Mouse (Mus musculus): ENCODE results near the gene Dusp5. TPM values are rescaled to one million over a fixed set of nuclear protein-coding genes. Genes with fewer than 3 reads are reported as not detected.

The Dusp5 gene
- total RNA-seq, 2 experiments from 2014 or later = 1.7 to 1.8 TPM

DNA sequence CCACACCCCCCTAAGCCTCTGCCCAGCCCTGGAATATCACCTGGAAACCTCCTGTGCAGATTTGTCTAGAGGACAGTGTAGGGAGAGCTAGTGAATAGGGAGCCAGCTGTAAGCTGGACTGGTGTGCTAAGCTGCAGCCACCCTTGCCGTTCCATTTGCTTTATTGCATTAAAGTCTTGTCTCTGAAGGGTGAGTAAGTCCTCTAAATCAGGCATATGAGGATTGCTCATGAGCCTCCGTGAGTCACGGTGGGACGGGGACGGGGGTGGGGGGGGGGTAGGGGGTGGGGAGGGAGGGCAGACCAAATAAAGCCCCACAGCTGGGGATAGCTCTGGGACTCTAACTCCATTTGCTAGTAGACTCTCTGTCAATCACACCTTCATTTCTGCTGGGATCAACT is 14.7 kb downstream of the Dusp5 start:
- DNase-seq = no peak

DNA sequence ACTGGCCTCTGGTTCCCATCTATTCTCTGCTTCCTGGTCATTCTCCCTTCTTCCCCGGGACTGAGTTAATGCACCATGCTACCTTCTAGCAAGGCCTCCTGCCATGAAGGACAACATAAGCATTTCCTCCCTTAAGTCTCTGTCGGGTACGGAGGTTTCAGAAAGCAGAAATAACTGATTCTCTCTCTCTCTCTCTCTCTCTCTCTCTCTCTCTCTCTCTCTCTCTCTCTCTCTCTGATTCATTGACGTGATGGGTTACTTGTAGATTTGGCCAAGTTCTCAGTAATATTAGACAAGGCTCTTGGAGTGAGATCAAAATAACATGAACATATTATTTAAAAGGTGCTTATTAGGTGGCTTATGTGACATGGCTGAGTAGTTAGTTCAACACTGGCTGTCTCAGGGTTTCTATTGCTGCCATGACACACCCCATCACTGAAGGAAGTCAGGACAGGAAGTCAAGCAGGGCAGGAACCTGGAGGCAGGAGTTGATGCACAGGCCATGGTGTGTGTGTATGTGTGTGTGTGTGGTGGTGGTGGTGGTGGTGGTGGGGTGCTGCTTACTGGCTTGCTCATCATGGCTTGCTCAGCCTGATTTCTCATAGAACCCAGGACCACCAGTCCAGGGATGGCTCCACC is 16.1 kb downstream of the Dusp5 start:
- no peak for DNase-seq

GRCm38 (mm10) chr19:53547597-53547996 is 18.7 kb downstream of the Dusp5 start:
- DNase-seq = no peak

- DNase-seq = no peak
Observed at GRCm38 (mm10) chr19:53550972-53551371, 22.1 kb downstream of the Dusp5 start.

GRCm38 (mm10) chr19:53552216-53552786 is 23.4 kb downstream of the Dusp5 start:
- no peak for DNase-seq

DNA sequence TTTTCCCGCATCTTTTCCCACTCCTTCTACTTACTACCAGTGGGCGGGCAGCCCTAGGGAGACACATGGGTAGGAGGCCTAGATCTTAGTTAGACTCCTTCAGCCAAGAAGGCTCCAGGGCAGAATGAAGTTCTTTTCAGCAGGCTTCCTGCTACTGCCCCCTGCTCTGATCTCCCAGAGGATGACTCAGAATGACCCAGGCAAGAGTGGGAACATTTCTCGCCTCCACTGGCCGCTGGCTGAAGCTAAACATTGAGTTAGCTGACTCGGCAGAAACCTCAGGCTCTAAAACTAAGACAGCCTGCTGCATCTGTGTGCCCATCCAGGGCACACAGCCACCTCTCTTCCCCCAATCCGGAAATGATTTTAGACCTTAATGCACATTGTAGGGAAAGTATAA is 23.9 kb downstream of the Dusp5 start:
- no peak for DNase-seq

GRCm38 (mm10) chr19:53554402-53554801 is 25.5 kb downstream of the Dusp5 start:
- no peak for DNase-seq

DNA sequence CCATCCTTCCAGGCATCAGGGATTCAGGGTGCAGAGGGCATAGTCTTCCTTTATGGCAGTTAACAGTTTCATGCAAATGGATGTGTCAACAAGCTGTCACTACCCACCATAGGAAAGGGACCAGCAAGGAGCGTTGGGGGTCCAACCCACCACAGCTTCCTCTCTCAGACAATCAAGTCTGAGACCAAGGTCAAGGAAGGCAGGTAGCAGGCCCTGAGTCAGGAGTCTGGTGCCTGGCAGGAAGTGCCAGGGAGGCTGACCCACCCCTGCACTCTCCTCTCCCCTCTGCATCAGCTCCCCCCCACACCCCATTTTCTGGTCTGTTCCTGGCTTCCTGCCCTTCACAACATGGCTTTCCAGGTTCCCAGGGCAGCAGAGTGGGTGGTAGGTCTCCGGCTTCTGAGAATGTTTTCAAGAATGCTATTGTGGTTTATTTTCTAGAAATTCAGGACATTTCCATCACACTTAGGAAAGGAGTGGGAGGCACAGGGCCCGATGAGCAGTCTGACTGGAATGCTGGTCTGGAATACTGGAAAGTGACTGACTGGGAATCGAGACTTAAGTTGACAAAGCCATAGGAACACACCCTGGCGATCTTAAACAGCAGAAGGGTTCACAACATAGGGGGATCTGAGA is 26.2 kb downstream of the Dusp5 start:
- no peak for DNase-seq

DNA sequence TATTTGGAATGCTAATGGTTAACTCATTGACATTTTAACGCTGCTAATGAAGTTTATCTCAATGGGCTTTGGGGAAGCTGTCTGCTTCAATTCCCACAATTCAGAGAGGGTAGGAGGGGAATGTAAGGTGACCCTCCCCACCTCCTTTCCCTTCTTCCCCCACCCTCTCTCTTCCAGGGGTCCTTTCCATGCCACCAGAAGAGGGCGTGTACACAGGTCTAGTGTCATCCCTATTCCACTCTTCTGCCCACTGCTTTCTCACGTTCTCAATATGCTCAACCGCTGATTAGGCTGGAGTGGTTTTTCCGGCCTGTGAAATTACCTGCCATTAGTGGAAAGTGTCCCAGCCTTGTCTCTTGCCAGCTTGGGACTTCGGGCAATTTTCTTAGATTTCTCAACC is 27.9 kb downstream of the Dusp5 start:
- no peak for DNase-seq

GRCm38 (mm10) chr19:53557267-53557936 is 28.5 kb downstream of the Dusp5 start:
- no peak for DNase-seq

DNA sequence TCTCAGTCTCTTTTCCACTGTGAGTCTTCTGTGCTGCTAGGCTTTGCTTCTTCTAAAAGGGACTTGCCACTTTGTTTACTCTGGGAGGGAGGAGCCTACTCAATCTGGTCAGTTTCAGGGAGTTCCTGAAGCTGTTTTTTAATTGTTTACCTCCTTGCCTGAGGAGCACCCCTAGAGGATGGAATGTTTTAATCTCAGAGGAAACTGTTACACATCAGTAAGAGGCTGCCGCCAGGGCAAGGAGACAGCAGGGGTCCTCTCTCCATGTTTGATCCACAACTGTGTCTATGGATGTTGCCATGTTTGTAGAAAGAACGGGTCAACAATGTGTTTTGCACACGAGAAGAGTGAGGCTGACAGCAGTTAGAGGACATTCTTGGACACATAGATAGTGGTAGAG is 31.5 kb downstream of the Dusp5 start:
- no peak for DNase-seq

DNA sequence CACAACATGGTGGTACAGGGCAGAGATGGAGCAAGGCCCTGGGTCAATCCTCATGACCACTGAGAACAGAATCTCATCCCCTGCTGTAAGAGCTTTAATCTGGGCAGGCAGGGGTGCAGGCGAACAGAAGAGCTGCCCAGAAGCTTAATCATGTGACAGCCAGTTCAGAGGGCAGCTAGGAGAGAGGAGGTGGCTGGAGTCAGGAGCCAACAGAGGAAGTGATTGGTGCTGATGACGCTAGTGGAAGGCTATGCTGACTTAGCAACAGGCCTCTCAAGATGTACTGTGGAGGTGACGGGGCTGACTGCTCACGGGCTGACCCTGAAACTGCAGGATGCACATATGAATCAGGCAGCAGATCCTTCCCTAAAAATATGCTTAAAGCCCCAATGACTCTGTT is 35.3 kb downstream of the Dusp5 start:
- DNase-seq = no peak

GRCm38 (mm10) chr19:53565565-53566277 is 36.8 kb downstream of the Dusp5 start:
- DNase-seq = no peak

DNA sequence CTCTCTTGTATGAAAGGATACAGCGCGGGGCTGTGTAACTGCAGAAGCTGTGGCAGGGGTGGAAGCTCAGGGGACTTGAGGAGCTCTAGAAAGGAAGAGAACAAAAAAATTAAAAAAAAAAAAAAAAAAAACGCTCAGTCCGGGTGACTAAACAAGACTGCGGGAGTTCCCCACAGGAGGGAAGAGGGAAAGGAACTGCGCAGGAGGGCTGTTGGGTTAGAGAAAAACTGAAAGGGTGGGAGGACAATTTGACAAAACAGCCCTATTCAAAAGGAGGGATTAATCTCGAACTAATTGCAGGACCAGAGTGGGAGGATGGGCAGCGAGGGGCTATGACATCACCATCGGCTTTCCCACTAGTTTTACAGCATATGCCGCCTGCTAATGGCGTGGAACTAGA is 39.0 kb downstream of the Dusp5 start:
- no peak for DNase-seq

GRCm38 (mm10) chr19:53568553-53568952 is 39.6 kb downstream of the Dusp5 start:
- DNase-seq = no peak

- no peak for DNase-seq
Observed at GRCm38 (mm10) chr19:53571056-53571455, 42.1 kb downstream of the Dusp5 start.

DNA sequence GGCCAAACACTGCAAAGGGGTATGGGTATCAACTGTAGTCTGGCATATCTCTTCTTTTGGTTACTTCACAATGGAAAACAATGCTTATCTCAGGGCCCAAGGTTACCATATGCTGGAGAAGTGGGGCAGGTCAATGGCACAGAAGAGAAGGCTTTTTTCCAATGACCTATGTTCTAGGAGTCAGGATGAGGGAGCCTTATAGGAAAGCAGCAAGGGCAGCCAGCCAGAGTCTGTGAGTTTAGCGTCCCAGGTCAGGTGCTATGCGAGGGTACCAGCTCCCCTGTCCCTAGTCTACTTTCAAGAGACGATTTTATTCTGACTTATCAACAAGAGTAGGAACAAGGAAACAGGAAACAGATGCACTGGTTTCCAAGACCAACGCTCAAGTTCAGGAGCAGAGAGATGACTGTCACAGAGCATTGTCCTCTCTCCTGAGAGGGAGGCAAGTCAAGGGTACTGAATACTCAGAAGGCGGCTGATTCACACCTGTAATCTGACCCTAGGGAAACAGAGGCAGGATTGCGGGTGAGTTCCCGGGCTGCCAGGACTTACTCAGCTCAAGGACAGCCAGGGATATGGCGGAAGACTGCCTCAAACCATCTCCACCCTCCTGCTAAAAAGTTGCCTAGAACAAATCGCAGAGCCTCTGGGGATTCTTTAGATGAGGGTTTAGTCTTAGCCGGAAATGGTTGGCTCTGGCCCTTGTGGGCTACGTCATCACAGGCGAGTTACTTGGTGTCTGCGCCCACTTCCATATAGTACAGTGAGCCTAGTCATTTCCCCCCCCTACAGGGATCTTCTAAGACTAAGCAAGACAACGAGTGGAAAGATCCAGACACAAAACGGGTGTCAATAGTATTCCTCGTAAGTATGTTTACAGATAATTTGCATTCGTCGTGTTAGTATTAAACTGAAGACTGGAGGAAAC is 42.9 kb downstream of the Dusp5 start:
- no peak for DNase-seq

DNA sequence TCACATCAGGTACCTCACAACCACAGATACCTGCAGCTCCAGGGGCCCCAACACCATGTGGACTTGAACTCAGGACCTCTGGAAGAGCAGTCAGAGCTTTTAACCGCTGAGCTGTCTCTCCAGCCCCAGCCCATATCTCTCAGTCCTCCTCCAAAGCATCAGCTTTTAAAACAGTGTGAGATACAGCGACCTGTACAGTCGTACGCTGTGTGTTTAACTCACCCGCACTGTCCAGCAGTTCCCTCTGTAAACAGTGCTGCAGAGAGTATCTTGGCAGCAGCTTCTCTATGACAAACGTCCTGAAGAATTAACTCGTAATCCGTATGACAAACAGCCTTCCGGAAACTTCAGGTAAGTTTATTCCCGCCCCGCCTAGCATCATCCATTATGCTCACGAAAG is 43.7 kb downstream of the Dusp5 start:
- DNase-seq = no peak

DNA sequence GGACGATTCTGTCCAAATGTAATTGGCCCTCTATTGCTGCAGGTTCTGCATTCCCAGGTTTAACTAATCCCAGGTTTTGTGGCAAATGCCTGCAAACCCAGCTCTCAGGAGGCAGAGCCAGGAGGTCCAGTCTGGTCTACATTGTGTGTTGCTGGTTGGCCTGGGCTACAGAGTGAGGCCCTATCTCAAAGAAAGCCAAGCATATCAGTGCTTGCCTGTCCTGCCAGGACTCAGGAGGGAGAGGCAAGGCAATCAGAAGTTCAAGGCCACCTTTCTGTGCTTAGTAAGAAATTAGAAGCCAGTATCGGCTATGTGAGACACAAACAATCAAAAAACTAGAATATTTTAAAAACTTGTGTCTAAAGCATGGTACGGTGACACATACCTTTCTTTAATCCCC is 44.2 kb downstream of the Dusp5 start:
- no peak for DNase-seq

- no peak for DNase-seq
Observed at GRCm38 (mm10) chr19:53574131-53574530, 45.2 kb downstream of the Dusp5 start.

- no peak for DNase-seq
Observed at GRCm38 (mm10) chr19:53574546-53574945, 45.6 kb downstream of the Dusp5 start.

All from gastrocnemius, postnatal 25 days (tissue).